Mouse (Mus musculus) embryonic facial prominence, embryonic 10.5 days (tissue): Measurements from ENCODE around the gene Cadps2. TPM values are rescaled to one million over a fixed set of nuclear protein-coding genes. Genes with fewer than 3 reads are reported as not detected.

ENCODE experiments used
- DNase-seq: peaks from one replicate; pipeline ENCODE4 v3.0.0-alpha.2; 2017; ENCODE audit warnings: low spot score
- H3K27ac ChIP-seq: fragments of 300-500 bp; sonication (generic); replicated peaks from 2 replicates; pipeline ENCODE4 v1.5.1; 2016; ENCODE audit warnings: mild to moderate bottlenecking
- H3K27me3 ChIP-seq: fragments of 300-500 bp; sonication (generic); replicated peaks from 2 replicates; pipeline ENCODE4 v1.6.1; 2016; ENCODE audit warnings: low read depth, mild to moderate bottlenecking; ENCODE audit not compliant: poor library complexity, severe bottlenecking
- H3K36me3 ChIP-seq: fragments of 300-500 bp; sonication (generic); replicated peaks from 2 replicates; pipeline ENCODE4 v1.6.1; 2016; ENCODE audit warnings: mild to moderate bottlenecking, moderate library complexity
- H3K4me1 ChIP-seq: fragments of 300-500 bp; sonication (generic); 2 replicates; pipeline ENCODE4 v1.6.1; 2016
- H3K4me3 ChIP-seq: fragments of 300-500 bp; sonication (generic); 2 replicates; pipeline ENCODE4 v1.5.1; 2016; ENCODE audit warnings: mild to moderate bottlenecking, moderate library complexity
- H3K9me3 ChIP-seq: fragments of 300-500 bp; sonication (generic); 2 replicates; pipeline ENCODE4 v1.6.1; 2016; ENCODE audit warnings: mild to moderate bottlenecking
- WGBS: fragments of 180-500 bp; shearing (Covaris S2); methylation state at CpG from one replicate; pipeline ENCODE4 v1.1.7; 2016; 5-methylcytosine and 5-hydroxymethylcytosine counted together
- polyA plus RNA-seq: library from polyadenylated mRNA; unstranded; fragments of >200 nt; fragmentation: Nextera tagmentation; extraction: Ambion mirVana; gene quantifications from 2 replicates; pipeline ENCODE4 v1.2.1, GENCODE M21; 2016

The Cadps2 gene
- polyA plus RNA-seq, 1 experiment from 2014 or later, result 1.9 TPM

DNA sequence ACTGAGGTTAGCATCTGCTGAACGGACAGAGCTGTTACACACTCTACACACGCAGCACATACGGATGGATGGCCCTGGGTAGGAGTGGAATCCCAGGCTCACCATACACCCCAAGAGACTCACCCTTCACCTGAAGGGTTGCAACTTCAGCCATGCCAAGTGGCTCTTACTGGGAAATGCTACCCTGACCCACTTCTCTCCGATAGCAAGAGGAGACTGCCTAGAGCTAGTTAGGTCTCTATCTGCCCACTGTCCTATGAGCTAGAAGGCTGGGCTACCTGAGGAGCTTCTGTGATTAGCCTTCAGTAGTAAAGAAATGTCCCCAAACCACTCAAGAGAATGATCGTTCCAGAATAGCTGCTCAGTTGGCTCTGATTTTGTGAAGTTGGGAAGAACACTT is 2.1 kb downstream of the Cadps2 start:
- H3K36me3 ChIP-seq, result no peaks in the 10 kb centered on the region
- peaks cover 11% of the 10 kb centered on the region for H3K4me1 ChIP-seq
- no peak overlapping the region for H3K4me3 ChIP-seq
- no peak for DNase-seq
- H3K27ac ChIP-seq, result no peak overlapping the region
- peaks cover 50% of the 10 kb centered on the region for H3K27me3 ChIP-seq
- WGBS, result 82% methylated on average over 5 of the region's 5 CpGs
- no peaks in the 10 kb centered on the region for H3K9me3 ChIP-seq

DNA sequence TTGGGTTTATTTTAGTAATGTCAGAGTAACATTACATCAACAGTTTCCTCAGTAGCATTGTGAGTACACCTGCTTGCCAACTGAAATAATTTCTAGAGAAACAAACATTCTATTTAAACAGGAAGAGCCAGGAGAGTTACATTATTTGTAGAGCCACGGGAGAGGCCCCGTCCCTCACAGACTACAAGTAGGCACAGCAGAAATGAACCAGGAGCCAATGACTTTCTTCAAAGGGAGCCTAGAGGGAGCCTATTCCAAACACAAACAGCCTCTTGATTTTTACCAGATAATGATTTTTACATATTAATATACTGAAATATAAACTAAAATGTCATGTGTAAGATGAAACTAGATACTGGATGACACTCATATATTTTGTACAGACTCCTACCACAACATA is 2.5 kb downstream of the Cadps2 start:
- DNase-seq, result no peak
- 60% methylated on average over 2 of the region's 2 CpGs for WGBS
- Histone ChIP-seq H3K27me3 (peaks cover 46% of the 10 kb centered on the region), H3K27ac (no peak overlapping the region), H3K4me3 (no peak overlapping the region), H3K9me3 (no peaks in the 10 kb centered on the region), H3K36me3 (no peaks in the 10 kb centered on the region), H3K4me1 (peaks cover 11% of the 10 kb centered on the region)

- no peak overlapping the region for H3K4me3 ChIP-seq
- no peak overlapping the region for H3K27ac ChIP-seq
- H3K27me3 ChIP-seq, result peaks cover 35% of the 10 kb centered on the region
- WGBS, result 88% methylated on average over 4 of the region's 4 CpGs
- H3K36me3 ChIP-seq, result no peaks in the 10 kb centered on the region
- no peaks in the 10 kb centered on the region for H3K9me3 ChIP-seq
- no peak for DNase-seq
- H3K4me1 ChIP-seq, result peaks cover 11% of the 10 kb centered on the region
These were observed 3.7 kb downstream of the Cadps2 start for GRCm38 (mm10) chr6:23835552-23835951.

DNA sequence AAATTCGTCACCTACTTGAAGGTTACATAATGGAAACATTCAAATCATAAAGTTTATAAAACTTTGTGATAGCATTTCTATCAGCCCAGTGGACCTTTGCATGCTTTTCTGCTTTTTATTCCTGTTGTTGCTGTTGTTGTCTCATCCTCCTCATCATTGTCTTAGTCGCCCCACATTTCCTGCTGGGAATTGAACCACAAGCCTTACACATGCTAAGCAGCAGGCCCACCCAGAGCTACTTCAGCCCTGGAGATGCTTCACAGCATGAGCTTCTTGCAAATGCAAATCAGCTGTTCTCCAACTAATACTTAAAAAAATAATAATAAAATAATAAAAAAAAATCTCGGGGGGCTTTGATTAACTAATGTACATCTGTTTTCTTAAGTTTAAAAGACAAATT is 8.5 kb downstream of the Cadps2 start:
- DNase-seq, result no peak
- 50% methylated on average over 3 of the region's 3 CpGs for WGBS
- no peaks in the 10 kb centered on the region for H3K27me3 ChIP-seq

GRCm38 (mm10) chr6:23829338-23829737 is 9.9 kb downstream of the Cadps2 start:
- Histone ChIP-seq H3K27ac (no peak overlapping the region), H3K36me3 (no peaks in the 10 kb centered on the region), H3K27me3 (no peaks in the 10 kb centered on the region), H3K4me1 (no peaks in the 10 kb centered on the region), H3K4me3 (no peak overlapping the region), H3K9me3 (no peaks in the 10 kb centered on the region)
- WGBS, result 90% methylated on average over 2 of the region's 2 CpGs
- DNase-seq, result no peak

More for the DNA sequence above, 8.5 kb downstream of the Cadps2 start:
- Histone ChIP-seq H3K36me3 (no peaks in the 10 kb centered on the region), H3K27ac (no peak overlapping the region), H3K9me3 (no peaks in the 10 kb centered on the region), H3K4me3 (no peak overlapping the region), H3K4me1 (no peaks in the 10 kb centered on the region)

GRCm38 (mm10) chr6:23821819-23822218 is 17.4 kb downstream of the Cadps2 start:
- no peaks in the 10 kb centered on the region for H3K36me3 ChIP-seq
- no peak overlapping the region for H3K4me3 ChIP-seq
- no peaks in the 10 kb centered on the region for H3K4me1 ChIP-seq
- no peak for DNase-seq
- H3K27ac ChIP-seq, result no peak overlapping the region
- no peaks in the 10 kb centered on the region for H3K9me3 ChIP-seq
- H3K27me3 ChIP-seq, result no peaks in the 10 kb centered on the region
- WGBS, result 81% methylated on average over 5 of the region's 5 CpGs

- Histone ChIP-seq H3K36me3 (no peaks in the 10 kb centered on the region), H3K27ac (no peak overlapping the region), H3K4me3 (no peak overlapping the region), H3K9me3 (no peaks in the 10 kb centered on the region), H3K27me3 (no peaks in the 10 kb centered on the region), H3K4me1 (no peaks in the 10 kb centered on the region)
- no peak for DNase-seq
- WGBS, result 83% methylated on average over 1 of the region's 1 CpGs
These were observed 29.1 kb downstream of the Cadps2 start for GRCm38 (mm10) chr6:23810087-23810486.

DNA sequence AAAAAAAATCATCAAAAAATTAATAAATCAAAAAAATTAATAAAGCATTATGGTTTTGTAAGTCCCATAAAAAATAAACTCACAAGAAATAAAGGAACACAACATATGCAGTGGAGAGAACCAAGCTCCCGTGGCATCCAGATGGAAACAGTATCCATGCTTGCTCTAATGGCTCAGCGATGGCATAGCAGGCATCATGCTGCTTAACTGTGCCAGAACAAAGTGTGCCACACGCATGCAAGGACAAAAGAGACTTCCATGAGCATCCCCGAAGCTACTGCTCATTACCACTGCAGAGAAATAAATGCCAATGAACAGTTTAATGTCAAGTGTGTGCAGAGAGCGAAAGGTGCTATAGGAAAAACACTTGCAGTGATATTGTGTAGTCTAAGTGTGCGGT is 29.9 kb downstream of the Cadps2 start:
- Histone ChIP-seq H3K4me3 (no peak overlapping the region), H3K27me3 (no peaks in the 10 kb centered on the region), H3K4me1 (no peaks in the 10 kb centered on the region), H3K27ac (no peak overlapping the region), H3K9me3 (no peaks in the 10 kb centered on the region), H3K36me3 (no peaks in the 10 kb centered on the region)
- WGBS, result 90% methylated on average over 6 of the region's 6 CpGs
- no peak for DNase-seq

- no peak overlapping the region for H3K4me3 ChIP-seq
- no peaks in the 10 kb centered on the region for H3K27me3 ChIP-seq
- 93% methylated on average over 7 of the region's 7 CpGs for WGBS
- H3K36me3 ChIP-seq, result no peaks in the 10 kb centered on the region
- H3K4me1 ChIP-seq, result no peaks in the 10 kb centered on the region
- no peak overlapping the region for H3K27ac ChIP-seq
- H3K9me3 ChIP-seq, result no peaks in the 10 kb centered on the region
- DNase-seq, result no peak
These were observed 33.9 kb downstream of the Cadps2 start for GRCm38 (mm10) chr6:23805333-23805732.

GRCm38 (mm10) chr6:23791822-23792221 is 47.4 kb downstream of the Cadps2 start:
- Histone ChIP-seq H3K4me3 (no peak overlapping the region), H3K4me1 (no peaks in the 10 kb centered on the region), H3K9me3 (no peaks in the 10 kb centered on the region), H3K36me3 (no peaks in the 10 kb centered on the region), H3K27me3 (no peaks in the 10 kb centered on the region), H3K27ac (no peak overlapping the region)
- DNase-seq, result no peak
- WGBS, result 79% methylated on average over 3 of the region's 3 CpGs

DNA sequence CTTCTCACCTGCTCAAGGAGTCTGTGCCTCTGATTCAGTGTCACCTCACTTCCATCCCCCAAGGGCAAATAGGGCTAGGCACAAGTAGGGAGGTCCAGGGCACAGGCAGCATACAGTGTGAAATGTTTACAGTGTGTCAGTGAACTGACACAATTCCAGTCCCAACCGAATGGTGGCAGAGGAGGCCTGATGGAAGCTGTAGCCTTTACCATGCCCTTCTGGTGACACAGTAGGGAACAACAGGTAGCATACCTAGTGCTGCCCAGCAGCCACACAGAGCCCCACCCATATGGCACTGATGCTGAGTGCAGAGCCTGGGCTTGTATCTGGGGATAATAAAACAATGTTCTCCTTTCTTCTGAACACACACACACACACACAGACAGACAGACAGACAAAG is 61.6 kb downstream of the Cadps2 start:
- Histone ChIP-seq H3K27me3 (no peaks in the 10 kb centered on the region), H3K4me3 (no peak overlapping the region), H3K36me3 (no peaks in the 10 kb centered on the region), H3K9me3 (no peaks in the 10 kb centered on the region), H3K27ac (no peak overlapping the region), H3K4me1 (no peaks in the 10 kb centered on the region)
- WGBS, result 46% methylated on average over 1 of the region's 1 CpGs
- DNase-seq, result no peak

GRCm38 (mm10) chr6:23762204-23762603 is 77.0 kb downstream of the Cadps2 start:
- Histone ChIP-seq H3K27me3 (no peaks in the 10 kb centered on the region), H3K4me1 (no peaks in the 10 kb centered on the region), H3K4me3 (no peak overlapping the region), H3K36me3 (no peaks in the 10 kb centered on the region), H3K27ac (no peak overlapping the region), H3K9me3 (no peaks in the 10 kb centered on the region)
- 67% methylated on average over 3 of the region's 3 CpGs for WGBS
- DNase-seq, result no peak

DNA sequence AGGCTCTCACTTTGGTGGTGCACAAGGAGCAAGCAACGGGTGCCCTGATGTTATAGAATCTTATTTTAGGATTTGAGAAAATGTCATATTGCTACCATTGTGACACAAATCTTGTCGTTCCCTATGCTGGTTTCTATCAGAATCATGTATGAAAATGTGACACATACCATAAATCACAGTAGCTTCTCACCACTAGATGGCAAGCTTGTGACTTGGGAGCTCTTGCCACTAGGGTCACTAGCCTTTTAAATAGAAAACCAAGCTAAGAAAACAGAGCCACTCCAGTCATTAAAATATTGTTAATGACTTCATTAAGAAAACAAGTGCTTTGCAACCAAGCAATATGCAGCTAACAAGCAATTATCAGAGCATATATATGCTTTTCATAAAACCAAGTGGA is 81.0 kb downstream of the Cadps2 start:
- Histone ChIP-seq H3K4me1 (no peaks in the 10 kb centered on the region), H3K4me3 (no peak overlapping the region), H3K9me3 (no peaks in the 10 kb centered on the region), H3K27me3 (no peaks in the 10 kb centered on the region), H3K27ac (no peak overlapping the region), H3K36me3 (no peaks in the 10 kb centered on the region)
- no peak for DNase-seq
- 76% methylated on average over 2 of the region's 2 CpGs for WGBS

GRCm38 (mm10) chr6:23748823-23749222 is 90.4 kb downstream of the Cadps2 start:
- Histone ChIP-seq H3K27ac (no peak overlapping the region), H3K9me3 (no peaks in the 10 kb centered on the region), H3K27me3 (no peaks in the 10 kb centered on the region), H3K36me3 (no peaks in the 10 kb centered on the region), H3K4me3 (no peak overlapping the region), H3K4me1 (no peaks in the 10 kb centered on the region)
- 69% methylated on average over 5 of the region's 5 CpGs for WGBS
- no peak for DNase-seq
